Mouse (Mus musculus) midbrain, embryonic 10.5 days (tissue): ENCODE results near the gene Wasf2. TPM values are rescaled to one million over a fixed set of nuclear protein-coding genes. Genes with fewer than 3 reads are reported as not detected.

Experiments
- DNase-seq: peaks from one replicate; pipeline ENCODE4 v3.0.0-alpha.2; 2017; ENCODE audit warnings: low spot score
- H3K27ac ChIP-seq: fragments of 300-500 bp; sonication (generic); replicated peaks from 2 replicates; pipeline ENCODE4 v1.5.1; 2016; ENCODE audit warnings: mild to moderate bottlenecking
- H3K27me3 ChIP-seq: fragments of 300-500 bp; sonication (generic); 2 replicates; pipeline ENCODE4 v1.6.1; 2016; ENCODE audit warnings: low read depth, mild to moderate bottlenecking; ENCODE audit not compliant: poor library complexity, severe bottlenecking
- H3K36me3 ChIP-seq: fragments of 300-500 bp; sonication (generic); 2 replicates; pipeline ENCODE4 v1.6.1; 2016; ENCODE audit warnings: mild to moderate bottlenecking, moderate library complexity
- H3K4me1 ChIP-seq: fragments of 300-500 bp; sonication (generic); 2 replicates; pipeline ENCODE4 v1.6.1; 2016
- H3K4me3 ChIP-seq: fragments of 300-500 bp; sonication (generic); 2 replicates; pipeline ENCODE4 v1.5.1; 2016; ENCODE audit warnings: mild to moderate bottlenecking, moderate library complexity
- H3K9me3 ChIP-seq: fragments of 300-500 bp; sonication (generic); replicated peaks from 2 replicates; pipeline ENCODE4 v1.6.1; 2016; ENCODE audit warnings: mild to moderate bottlenecking
- WGBS: fragments of 180-500 bp; shearing (Covaris S2); methylation state at CpG from one replicate; pipeline ENCODE4 v1.1.7; 2016; 5-methylcytosine and 5-hydroxymethylcytosine counted together
- polyA plus RNA-seq: library from polyadenylated mRNA; unstranded; fragments of >200 nt; fragmentation: Nextera tagmentation; extraction: Ambion mirVana; gene quantifications from 2 replicates; pipeline ENCODE4 v1.2.1, GENCODE M21; 2016

Gene Wasf2
- polyA plus RNA-seq, 1 experiment from 2014 or later, result 50.3 TPM

DNA sequence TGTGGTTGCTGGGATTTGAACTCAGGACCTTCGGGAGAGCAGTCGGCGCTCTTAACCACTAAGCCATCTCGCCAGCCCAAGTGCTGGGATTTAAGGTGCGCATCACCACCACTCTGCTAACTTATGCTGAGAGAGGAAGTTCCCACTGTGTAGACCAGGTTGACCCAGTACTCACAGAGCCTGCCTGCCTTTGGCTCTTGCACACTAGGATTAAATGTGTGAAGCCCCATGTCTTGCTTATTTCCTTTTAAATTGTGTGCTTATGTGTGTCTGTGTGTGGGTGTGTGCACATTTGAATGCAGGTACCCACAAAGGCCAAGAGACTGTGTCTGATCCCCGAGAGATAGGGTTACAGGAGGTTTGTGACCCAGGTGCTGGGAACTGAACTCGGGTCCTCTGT lies 23.6 kb upstream of the Wasf2 start:
- Histone ChIP-seq H3K4me3 (no peak overlapping the region), H3K27ac (no peak overlapping the region), H3K4me1 (peaks cover 28% of the 10 kb centered on the region), H3K36me3 (no peaks in the 10 kb centered on the region), H3K9me3 (no peaks in the 10 kb centered on the region), H3K27me3 (peaks cover 18% of the 10 kb centered on the region)
- DNase-seq, result no peak
- WGBS, result 95% methylated on average over 7 of the region's 7 CpGs

DNA sequence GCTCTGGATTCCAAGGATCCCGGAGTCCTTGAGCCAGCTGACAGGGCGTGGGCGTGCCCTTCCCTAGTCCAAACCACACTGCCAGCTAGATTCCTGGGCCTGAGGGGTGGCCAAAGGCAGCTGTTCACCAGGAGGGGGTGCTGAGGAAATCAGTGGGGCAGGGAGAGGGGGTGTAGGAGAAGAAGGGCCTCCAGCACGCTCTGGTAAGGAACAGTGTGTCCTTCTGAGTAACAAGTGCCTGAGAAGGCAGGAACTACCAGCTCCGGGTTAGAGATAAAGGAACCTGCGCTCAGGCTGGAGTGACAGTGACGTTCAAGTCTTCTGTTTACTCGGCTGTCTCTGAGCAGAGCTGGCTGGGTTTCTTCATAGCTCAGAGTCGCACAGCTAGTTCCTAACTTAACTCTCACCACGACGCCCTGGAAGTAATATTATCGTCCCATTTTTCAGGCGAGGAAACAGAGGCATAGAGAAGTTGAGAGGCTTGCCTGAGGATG lies 22.5 kb upstream of the Wasf2 start:
- H3K36me3 ChIP-seq, result no peaks in the 10 kb centered on the region
- no peaks in the 10 kb centered on the region for H3K9me3 ChIP-seq
- DNase-seq, result peak; percentile 16
- 59% methylated on average over 13 of the region's 13 CpGs for WGBS
- H3K27ac ChIP-seq, result no peak overlapping the region
- peaks cover 28% of the 10 kb centered on the region for H3K4me1 ChIP-seq
- H3K27me3 ChIP-seq, result peaks cover 15% of the 10 kb centered on the region
- H3K4me3 ChIP-seq, result no peak overlapping the region

DNA sequence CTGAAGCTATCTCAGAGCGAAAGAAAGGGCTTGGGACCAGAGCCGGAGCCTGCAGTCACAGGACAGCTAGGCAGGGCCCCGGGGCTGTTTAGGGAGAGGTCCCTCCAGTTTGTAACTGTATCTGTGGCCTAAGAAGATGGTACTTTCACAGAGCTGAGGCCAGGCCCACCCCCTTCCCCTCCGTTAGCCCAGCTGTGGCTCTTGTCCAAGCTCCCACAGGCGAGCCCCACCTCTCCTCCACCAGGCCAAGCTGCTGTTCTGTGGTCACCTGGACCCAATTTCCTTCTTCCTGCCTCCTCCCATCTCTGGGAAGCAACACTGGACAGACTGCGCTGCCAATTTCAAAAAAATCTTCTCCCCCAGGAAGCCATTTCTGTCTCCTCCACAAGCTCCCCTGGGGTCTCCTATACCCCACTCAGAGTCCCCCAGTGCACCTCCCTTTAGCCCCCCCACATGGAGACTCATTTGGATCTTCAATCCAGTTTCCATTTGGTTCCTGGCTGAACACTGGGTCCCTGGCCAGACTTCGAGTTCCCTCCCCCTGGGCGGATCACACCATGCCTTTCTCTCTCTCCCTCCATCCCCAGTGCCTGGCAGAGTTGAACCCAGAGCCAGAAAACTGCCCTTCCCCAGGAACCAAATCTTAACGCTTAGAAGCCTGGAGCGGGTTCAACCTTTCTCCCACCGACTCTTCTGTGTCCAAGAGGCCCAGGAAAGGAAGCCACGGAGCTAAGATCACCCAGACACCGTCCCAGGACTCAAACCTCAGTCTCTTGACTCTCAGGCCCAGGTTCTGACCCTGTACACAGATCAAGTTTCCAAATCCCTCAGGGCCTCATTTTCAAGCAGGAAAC lies 21.6 kb upstream of the Wasf2 start:
- peak; percentile 15 for DNase-seq
- Histone ChIP-seq H3K9me3 (no peaks in the 10 kb centered on the region), H3K4me1 (peaks cover 30% of the 10 kb centered on the region), H3K27me3 (peaks cover 7% of the 10 kb centered on the region), H3K36me3 (no peaks in the 10 kb centered on the region), H3K27ac (peak overlapping the region; percentile 20), H3K4me3 (no peak overlapping the region)
- 74% methylated on average over 13 of the region's 13 CpGs for WGBS

DNA sequence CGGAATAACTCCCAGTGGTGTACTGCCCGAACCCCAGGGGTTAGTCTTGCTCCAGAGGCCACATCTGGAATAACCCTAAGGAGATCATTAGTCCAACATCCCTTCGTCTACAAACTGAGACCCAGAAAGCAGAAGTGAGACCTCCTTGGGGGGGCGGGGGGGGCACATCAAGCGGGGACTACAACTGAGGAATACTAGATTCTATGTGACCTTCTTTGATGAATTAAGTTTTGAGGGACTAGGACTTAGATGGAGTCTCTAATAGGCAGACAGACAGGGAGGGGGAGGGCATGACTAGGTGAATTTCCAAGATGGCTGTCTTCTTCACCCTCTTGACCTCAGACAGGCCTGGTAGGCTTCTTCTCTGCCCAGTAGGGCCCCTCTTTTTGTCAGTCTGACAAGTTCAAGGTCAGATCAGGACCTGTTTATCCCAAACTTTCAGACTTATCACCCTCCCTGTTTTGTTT lies 20.9 kb upstream of the Wasf2 start:
- WGBS, result 76% methylated on average over 5 of the region's 5 CpGs
- DNase-seq, result no peak
- Histone ChIP-seq H3K4me1 (peaks cover 24% of the 10 kb centered on the region), H3K9me3 (no peaks in the 10 kb centered on the region), H3K4me3 (no peak overlapping the region), H3K36me3 (no peaks in the 10 kb centered on the region), H3K27me3 (0 out of 2 replicates have a peak, but pooled peaks cover under 1% of the 10 kb centered on the region), H3K27ac (no peak overlapping the region)

DNA sequence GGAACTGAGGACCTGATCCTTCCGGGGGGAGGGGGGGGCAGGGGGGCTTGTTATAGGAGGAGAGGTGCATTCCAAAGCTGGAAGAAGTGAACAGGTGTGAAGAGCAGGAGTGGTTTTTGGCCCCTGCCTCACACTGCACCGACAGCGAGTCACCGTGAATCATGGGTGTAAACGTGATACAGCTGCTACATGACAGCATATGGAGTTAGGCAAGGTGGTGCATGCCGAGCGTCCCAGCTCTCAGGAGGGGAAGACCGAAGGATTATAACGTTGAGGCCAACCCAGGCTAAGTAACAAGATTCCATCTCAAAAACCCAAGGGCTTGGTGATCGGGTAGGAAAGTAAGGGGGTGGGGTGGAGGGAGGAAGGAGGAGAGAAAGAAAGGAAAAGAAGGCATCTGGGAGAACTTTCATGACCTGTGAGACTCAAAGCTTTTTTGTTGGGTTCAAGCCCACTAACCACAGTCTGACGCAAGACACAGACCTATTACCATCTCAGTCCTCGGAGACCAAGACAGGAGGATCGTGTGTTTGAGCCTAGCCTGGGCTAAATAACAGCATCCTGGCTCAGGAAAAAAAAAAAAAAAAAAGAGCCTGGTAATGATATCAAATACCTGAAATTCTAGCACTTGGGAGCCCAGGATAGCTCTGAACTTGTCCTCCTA lies 18.0 kb upstream of the Wasf2 start:
- H3K27ac ChIP-seq, result no peak overlapping the region
- H3K27me3 ChIP-seq, result no peaks in the 10 kb centered on the region
- no peaks in the 10 kb centered on the region for H3K36me3 ChIP-seq
- no peak overlapping the region for H3K4me3 ChIP-seq
- H3K9me3 ChIP-seq, result no peaks in the 10 kb centered on the region
- H3K4me1 ChIP-seq, result peaks cover 40% of the 10 kb centered on the region
- DNase-seq, result no peak
- WGBS, result 80% methylated on average over 13 of the region's 13 CpGs

DNA sequence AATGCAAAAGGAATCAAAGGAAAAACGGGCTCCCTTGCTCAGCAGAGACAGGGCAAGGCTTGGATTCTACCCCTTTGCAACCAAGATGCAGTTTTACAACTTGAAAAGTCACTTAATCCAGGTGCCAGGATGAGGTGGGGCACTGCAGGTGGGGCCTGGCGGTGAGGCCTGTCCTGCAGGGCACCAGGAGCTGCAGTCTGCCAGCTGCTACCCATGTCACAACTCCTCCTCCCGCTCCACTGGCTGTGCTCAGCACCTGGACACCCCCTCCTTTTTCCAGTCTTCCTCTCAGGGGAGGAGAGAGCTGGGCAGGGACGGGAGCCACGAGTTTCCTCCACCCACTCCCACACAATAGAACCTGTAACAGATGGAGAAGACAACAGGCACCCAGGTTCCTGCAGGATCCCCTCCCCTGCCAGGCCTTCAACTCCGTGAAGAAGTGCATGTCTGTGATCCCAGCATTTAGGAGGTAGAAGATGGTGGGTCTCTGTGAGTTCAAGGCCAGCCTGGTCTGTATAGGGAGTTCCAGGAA lies 16.9 kb upstream of the Wasf2 start:
- Histone ChIP-seq H3K4me3 (no peak overlapping the region), H3K36me3 (no peaks in the 10 kb centered on the region), H3K4me1 (peaks cover 39% of the 10 kb centered on the region), H3K9me3 (no peaks in the 10 kb centered on the region), H3K27me3 (no peaks in the 10 kb centered on the region), H3K27ac (no peak overlapping the region; the same call in 1 of the 2 replicates)
- WGBS, result 61% methylated on average over 6 of the region's 6 CpGs
- DNase-seq, result no peak

DNA sequence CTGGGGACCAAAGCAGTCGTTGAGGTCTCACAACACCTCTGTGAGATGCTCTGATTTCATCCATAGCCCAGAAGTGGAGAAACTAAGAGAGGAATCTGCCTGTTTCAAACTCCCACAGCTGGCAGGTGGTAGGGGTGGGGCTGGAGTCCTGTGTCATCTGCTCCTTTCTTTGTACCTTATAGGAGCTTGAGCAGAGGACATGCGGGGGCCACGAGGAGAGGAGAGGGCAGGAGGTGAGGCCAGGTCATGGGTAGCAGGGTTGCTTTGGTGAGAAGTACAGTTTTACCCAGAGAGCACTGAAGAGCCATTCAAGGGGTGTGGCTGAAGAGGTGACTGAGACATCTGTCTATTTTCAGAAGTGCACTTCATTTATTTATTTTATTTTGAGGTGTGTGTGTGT lies 15.5 kb upstream of the Wasf2 start:
- no peaks in the 10 kb centered on the region for H3K27me3 ChIP-seq
- H3K9me3 ChIP-seq, result no peaks in the 10 kb centered on the region
- no peak for DNase-seq
- no peak overlapping the region for H3K27ac ChIP-seq
- no peaks in the 10 kb centered on the region for H3K36me3 ChIP-seq
- H3K4me3 ChIP-seq, result no peak overlapping the region
- 94% methylated on average over 3 of the region's 3 CpGs for WGBS
- peaks cover 39% of the 10 kb centered on the region for H3K4me1 ChIP-seq

DNA sequence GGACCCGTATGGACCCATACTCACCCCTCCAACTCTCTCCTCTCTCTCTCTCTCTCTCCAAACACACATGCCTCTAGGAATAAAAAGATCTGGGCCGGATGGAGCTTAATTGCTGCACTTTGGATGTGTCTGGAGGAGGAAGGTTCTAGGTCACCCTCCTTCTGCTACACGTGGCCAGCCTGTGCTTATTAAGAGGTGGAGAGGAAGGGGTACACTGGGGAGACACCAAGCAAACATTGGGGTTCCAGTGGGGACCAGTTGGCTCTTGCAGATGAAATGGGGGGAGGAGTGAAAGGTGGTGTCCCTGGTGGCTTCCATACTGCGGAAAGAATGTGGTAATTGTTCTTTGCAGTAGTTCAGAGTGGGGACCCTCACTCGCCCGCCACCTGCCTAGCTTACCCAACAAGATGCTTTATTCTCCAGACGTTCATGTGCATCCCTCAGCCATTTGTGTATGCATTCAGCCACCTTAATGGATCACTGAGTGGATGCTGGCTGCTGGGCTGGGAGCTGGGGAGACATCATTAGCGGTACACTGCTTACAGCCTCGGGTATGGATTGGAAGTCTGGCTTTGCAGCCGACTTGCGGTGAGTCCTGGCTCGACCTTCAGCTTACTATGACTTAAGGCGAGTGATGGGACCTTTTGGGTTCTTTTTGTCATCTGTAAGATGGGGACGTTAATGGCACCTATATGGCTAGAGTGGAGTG lies 14.4 kb upstream of the Wasf2 start:
- Histone ChIP-seq H3K4me1 (peaks cover 49% of the 10 kb centered on the region), H3K36me3 (no peaks in the 10 kb centered on the region), H3K27ac (peak overlapping the region; percentile 78; the same call in 1 of the 2 replicates), H3K27me3 (no peaks in the 10 kb centered on the region), H3K9me3 (no peaks in the 10 kb centered on the region), H3K4me3 (no peak overlapping the region)
- no peak for DNase-seq
- WGBS, result 85% methylated on average over 14 of the region's 14 CpGs

DNA sequence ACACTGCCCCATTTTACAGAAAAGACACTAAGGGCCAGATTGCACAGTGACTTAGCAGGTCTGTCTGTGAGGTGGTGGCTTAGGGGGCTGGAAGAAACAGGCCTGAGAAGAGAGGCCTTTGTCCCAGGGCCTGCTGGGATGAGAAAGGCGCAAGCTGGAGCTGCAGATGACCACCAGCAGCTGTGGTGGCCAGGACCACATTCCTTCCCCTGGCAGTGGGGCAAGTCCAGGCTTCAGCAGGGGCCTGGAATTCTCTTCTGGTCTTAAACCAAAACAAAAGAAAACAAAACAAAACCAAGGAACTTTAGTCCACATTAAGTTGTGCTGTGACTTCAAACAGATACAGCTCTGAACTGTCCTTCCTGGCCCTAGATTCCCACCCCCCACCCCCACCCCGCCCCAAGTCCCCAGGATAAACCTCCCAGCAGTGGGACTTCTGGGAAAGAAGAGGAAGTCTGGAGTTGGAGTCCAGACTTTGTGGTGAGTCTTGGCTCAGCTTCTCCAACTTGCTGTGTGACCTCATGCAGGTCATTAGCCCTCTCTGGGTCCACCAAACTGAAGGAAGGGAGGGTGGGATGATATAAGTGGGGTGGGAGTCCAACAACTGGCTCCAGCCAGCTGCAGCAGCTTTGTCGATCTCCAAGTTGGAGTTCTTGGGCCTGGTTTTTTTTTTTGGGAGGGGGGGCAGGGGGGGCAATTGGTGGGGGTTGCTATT lies 13.4 kb upstream of the Wasf2 start:
- 58% methylated on average over 3 of the region's 3 CpGs for WGBS
- Histone ChIP-seq H3K4me3 (0 out of 2 replicates have a peak overlapping the region, but pooled peaks have one; percentile 25), H3K9me3 (no peaks in the 10 kb centered on the region), H3K4me1 (peaks cover 56% of the 10 kb centered on the region), H3K27me3 (no peaks in the 10 kb centered on the region), H3K36me3 (no peaks in the 10 kb centered on the region), H3K27ac (peak overlapping the region; percentile 78)
- DNase-seq, result no peak

DNA sequence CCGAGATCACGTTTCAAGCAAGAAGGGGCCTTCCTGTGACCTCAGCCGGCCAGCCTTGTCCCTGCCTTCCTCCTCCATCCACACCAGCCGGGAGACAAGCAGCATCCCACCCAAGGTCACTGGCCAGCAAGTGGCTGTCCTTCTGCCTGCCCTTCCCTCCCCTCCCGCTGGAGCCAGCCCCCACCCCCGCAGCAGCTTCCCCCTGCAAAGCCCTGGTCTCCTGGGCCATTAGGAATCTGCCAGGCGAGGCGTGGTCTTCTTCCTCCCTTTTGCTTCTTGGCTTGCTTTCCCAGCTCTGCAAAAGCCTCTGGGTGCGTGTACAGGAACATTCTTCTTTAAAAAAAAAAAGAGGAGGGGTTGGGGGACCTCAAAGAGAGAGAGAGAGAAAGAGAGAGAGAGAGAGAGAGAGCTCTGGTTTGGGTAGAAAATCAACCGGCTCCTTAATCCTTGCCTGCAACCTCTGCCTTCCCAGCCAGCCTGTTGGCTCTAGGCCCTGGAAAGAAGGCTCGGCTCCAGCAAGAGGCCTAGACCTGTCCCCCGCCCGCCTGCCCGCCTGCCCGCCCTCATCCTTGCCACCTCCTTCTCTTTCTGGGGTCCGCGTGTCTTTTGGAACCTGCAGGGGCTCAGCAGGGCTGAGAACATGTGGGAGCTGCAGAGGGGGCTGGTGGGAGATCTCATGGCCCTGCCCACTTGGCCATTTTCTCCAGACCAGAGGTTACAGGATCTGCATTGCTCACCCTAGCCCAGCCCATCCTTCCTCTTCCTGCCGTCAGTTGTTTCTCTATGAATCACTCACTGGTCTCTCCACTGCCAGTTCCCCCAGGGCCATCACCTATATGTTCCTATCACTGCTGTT lies 12.5 kb upstream of the Wasf2 start:
- Histone ChIP-seq H3K27me3 (no peaks in the 10 kb centered on the region), H3K4me1 (peaks cover 60% of the 10 kb centered on the region), H3K36me3 (no peaks in the 10 kb centered on the region), H3K4me3 (peak overlapping the region; percentile 25), H3K27ac (peak overlapping the region; percentile 78), H3K9me3 (no peaks in the 10 kb centered on the region)
- WGBS, result 28% methylated on average over 18 of the region's 18 CpGs
- peak; percentile 49 for DNase-seq

DNA sequence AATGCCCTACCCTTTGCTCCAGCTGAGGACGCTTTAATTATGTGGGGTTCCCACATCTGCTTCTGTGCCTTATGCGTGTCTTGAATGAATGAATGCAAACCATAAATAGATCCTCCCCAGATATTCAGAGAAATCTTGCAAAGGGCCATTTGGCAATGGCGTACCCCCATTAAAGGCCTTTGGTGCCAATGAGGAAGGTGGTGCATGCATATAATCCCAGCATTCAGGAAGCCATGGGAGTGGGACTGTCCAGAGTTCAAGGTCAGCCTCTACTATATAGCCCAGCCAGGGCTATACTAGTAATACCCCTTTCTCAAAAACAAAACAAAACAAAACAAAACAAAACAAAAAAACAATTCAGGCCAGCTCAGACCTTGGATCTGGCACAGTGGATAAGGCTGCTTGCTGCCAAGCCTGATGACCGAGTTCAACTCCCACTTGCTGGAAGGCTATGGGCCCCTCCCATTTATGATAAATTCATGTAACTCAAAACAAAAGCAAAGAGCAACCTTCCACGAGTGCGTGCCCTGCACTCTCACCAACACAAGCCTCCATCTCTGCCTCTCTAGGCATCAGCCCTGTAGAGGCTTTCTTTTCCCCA lies 11.4 kb upstream of the Wasf2 start:
- H3K4me1 ChIP-seq, result peaks cover 55% of the 10 kb centered on the region
- no peaks in the 10 kb centered on the region for H3K36me3 ChIP-seq
- no peak for DNase-seq
- 93% methylated on average over 6 of the region's 6 CpGs for WGBS
- H3K9me3 ChIP-seq, result no peaks in the 10 kb centered on the region
- no peak overlapping the region for H3K27ac ChIP-seq
- no peak overlapping the region for H3K4me3 ChIP-seq
- H3K27me3 ChIP-seq, result no peaks in the 10 kb centered on the region
